In the genomic region with DNA sequence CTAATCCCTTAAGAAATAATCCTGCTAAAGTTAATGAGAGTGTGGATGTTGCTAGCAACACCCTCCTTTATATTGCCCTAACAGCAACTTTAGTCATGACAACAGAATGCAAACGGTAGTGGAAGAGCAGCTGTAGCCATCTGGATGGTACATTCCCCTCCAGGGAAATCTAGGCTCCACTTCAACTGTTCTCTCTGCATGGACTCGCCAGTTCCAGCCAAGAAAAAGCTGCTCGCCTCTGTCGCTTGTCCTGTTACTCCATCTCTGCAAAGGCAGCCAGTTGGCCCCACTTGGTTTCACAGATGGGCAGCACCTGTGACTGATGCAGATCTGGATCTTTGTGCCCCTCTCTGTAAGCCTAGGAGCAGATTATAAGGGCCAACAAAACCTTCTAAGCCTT, we compare ENCODE assay signal across 19 mouse cellular contexts. TPM values are rescaled to one million over a fixed set of nuclear protein-coding genes. Genes with fewer than 3 reads are reported as not detected.
A peak's percentile ranks its signal among the peaks of the same experiment; 100 is the strongest.
DNase-seq lines count a peak whose midpoint lies in the region; ATAC-seq and TF ChIP-seq lines count a peak whose summit lies in the region.
"Had no signal": no experiment of that assay in that cellular context is flagged by ENCODE, and none has a peak within 500 bp of the region (broad histone marks: within the 10 kb centered on the region; RNA-seq: fewer than 3 reads in every experiment).

No protein-coding gene starts in this region.

- intact Hi-C loops in heart, postnatal 25 days (cut with DNase I) = no loop called here
- intact Hi-C loops in heart, postnatal 36 days (cut with DNase I) = no loop called here

- H3K9me3 ChIP-seq in liver, postnatal 0 days (ENCODE audit: low read length) = no peaks in the 10 kb centered on the region
- H3K9me3 ChIP-seq: limb, embryonic 12.5 days; neural tube, embryonic 12.5 days; stomach, embryonic 15.5 days had no signal

- WGBS in lung, adult 2 months = 63% methylated on average over 4 of the region's 4 CpGs
- 51% methylated on average over 4 of the region's 4 CpGs for WGBS in liver, postnatal 0 days (ENCODE audit: insufficient replicate concordance)

- no peak for ATAC-seq in liver, postnatal 0 days
- ATAC-seq: activated CD4-positive, CD25-positive, alpha-beta regulatory T cell, adult 4 months had no signal

- no peak for TF ChIP-seq POLR2A in lung, adult 2 months (IDR thresholded peaks at IDR 0.05; ENCODE audit: borderline replicate concordance, extremely low read depth, low read depth, low read length)

- H3K4me2 ChIP-seq in liver, postnatal 0 days (ENCODE audit: low read depth, low read length) = no peak overlapping the region
- H3K4me2 ChIP-seq: limb, embryonic 12.5 days; neural tube, embryonic 12.5 days; stomach, embryonic 15.5 days had no signal

- no peaks in the 10 kb centered on the region for H3K36me3 ChIP-seq in liver, postnatal 0 days (replicated peaks; ENCODE audit: insufficient read depth, low read length)
- H3K36me3 ChIP-seq: limb, embryonic 12.5 days; neural tube, embryonic 12.5 days; stomach, embryonic 15.5 days had no signal

- TF ChIP-seq EP300 in liver, postnatal 0 days (IDR thresholded peaks at IDR 0.05; ENCODE audit: low read depth) = no peak

- no peaks in the 10 kb centered on the region for H3K4me1 ChIP-seq in lung, adult 2 months (ENCODE audit: control insufficient read depth, insufficient read depth, low read length)
- no peaks in the 10 kb centered on the region for H3K4me1 ChIP-seq in liver, postnatal 0 days (ENCODE audit: insufficient read depth)
- H3K4me1 ChIP-seq: limb, embryonic 12.5 days; neural tube, embryonic 12.5 days; stomach, embryonic 15.5 days had no signal

- H3K27me3 ChIP-seq in liver, postnatal 0 days (ENCODE audit: insufficient read depth, low read length) = no peaks in the 10 kb centered on the region
- H3K27me3 ChIP-seq: neural tube, embryonic 12.5 days; stomach, embryonic 15.5 days had no signal

- DNase-seq in heart, adult 8-10 months (ENCODE audit: low spot score) = peak; percentile 9
- DNase-seq in heart, postnatal 25 days (ENCODE audit: low spot score) = no peak
- peak; percentile 3 to 4 for DNase-seq in lung, adult 18-20 months
- DNase-seq in lung, adult 2 months = no peak
- DNase-seq in heart, postnatal 36 days = peak; percentile 2 to 5
- DNase-seq in lung, postnatal 14 days = peak; percentile 4
- no peak for DNase-seq in liver, postnatal 0 days
- DNase-seq: cerebellum, adult 2 months; layer of hippocampus, postnatal 36 days; midbrain, embryonic 14.5 days; thymus, postnatal 25 days had no signal

- no peak overlapping the region for H3K9ac ChIP-seq in liver, postnatal 0 days (replicated peaks)
- H3K9ac ChIP-seq: limb, embryonic 12.5 days; neural tube, embryonic 12.5 days; stomach, embryonic 15.5 days had no signal

- no peak overlapping the region for H3K4me3 ChIP-seq in lung, adult 2 months (replicated peaks; ENCODE audit: extremely low read depth, low read depth, low read length)
- H3K4me3 ChIP-seq in liver, postnatal 0 days (ENCODE audit: low read depth, low read length) = no peak overlapping the region
- H3K4me3 ChIP-seq: limb, embryonic 12.5 days; neural tube, embryonic 12.5 days; stomach, embryonic 15.5 days had no signal

- TF ChIP-seq CTCF in lung, adult 2 months (IDR thresholded peaks at IDR 0.05; ENCODE audit: insufficient read depth, low read length) = no peak
- TF ChIP-seq CTCF in liver, postnatal 0 days (IDR thresholded peaks at IDR 0.05; ENCODE audit: low read depth) = no peak

- H3K27ac ChIP-seq in liver, postnatal 0 days (ENCODE audit: low read depth) = no peak overlapping the region
- H3K27ac ChIP-seq: limb, embryonic 12.5 days; neural tube, embryonic 12.5 days; stomach, embryonic 15.5 days had no signal

RNA-seq across cellular contexts. Expression of a gene that starts 45.0 kb away (rescaled TPM):
- not detected for total RNA-seq in heart, adult 8-10 months (2022)
- total RNA-seq in heart, postnatal 25 days (2021) = not detected
- not detected in 2 replicates for polyA plus RNA-seq in lung, adult 2 months (2012; rRNA removed)
- not detected for total RNA-seq in heart, postnatal 36 days (2021)
- not detected in 2 replicates for polyA plus RNA-seq in liver, postnatal 0 days (2015; fragmentation: Nextera tagmentation; extraction: Ambion mirVana)
- total RNA-seq: layer of hippocampus, postnatal 36 days had no signal
- polyA plus RNA-seq: activated CD4-positive, CD25-positive, alpha-beta regulatory T cell, adult 4 months; cerebellum, adult 2 months; gonadal fat pad, adult 2 months; kidney, embryonic 16.5 days; limb, embryonic 12.5 days; liver, embryonic 16.5 days; midbrain, embryonic 14.5 days; neural tube, embryonic 12.5 days; small intestine, adult 2 months; stomach, embryonic 15.5 days had no signal

RNA-seq across cellular contexts. Expression of a gene that starts 48.0 kb away (rescaled TPM):
- not detected for total RNA-seq in heart, adult 8-10 months (2022)
- not detected for total RNA-seq in heart, postnatal 25 days (2021)
- not detected in 2 replicates for polyA plus RNA-seq in lung, adult 2 months (2012; rRNA removed)
- not detected for total RNA-seq in heart, postnatal 36 days (2021)
- 0.64 and 0.78 TPM in 2 replicates for polyA plus RNA-seq in liver, postnatal 0 days (2015; fragmentation: Nextera tagmentation; extraction: Ambion mirVana)
- total RNA-seq: layer of hippocampus, postnatal 36 days had no signal
- polyA plus RNA-seq: activated CD4-positive, CD25-positive, alpha-beta regulatory T cell, adult 4 months; cerebellum, adult 2 months; gonadal fat pad, adult 2 months; kidney, embryonic 16.5 days; limb, embryonic 12.5 days; liver, embryonic 16.5 days; midbrain, embryonic 14.5 days; neural tube, embryonic 12.5 days; small intestine, adult 2 months; stomach, embryonic 15.5 days had no signal

RNA-seq across cellular contexts. Expression of a gene that starts 49.0 kb away (rescaled TPM):
- total RNA-seq in heart, adult 8-10 months (2022) = not detected
- total RNA-seq in heart, postnatal 25 days (2021) = not detected
- polyA plus RNA-seq in lung, adult 2 months (2012; rRNA removed) = 0.15 TPM in 2 replicates
- total RNA-seq in heart, postnatal 36 days (2021) = not detected
- 118 and 119 TPM in 2 replicates for polyA plus RNA-seq in liver, postnatal 0 days (2015; fragmentation: Nextera tagmentation; extraction: Ambion mirVana)
- total RNA-seq: layer of hippocampus, postnatal 36 days had no signal
- polyA plus RNA-seq: activated CD4-positive, CD25-positive, alpha-beta regulatory T cell, adult 4 months; cerebellum, adult 2 months; kidney, embryonic 16.5 days; limb, embryonic 12.5 days; midbrain, embryonic 14.5 days; neural tube, embryonic 12.5 days; small intestine, adult 2 months had no signal

Comparison
In these comparisons a context has a peak if more than half of its experiments do, and no peak if none do; other contexts are left out.
1. DNase-seq: peak in heart, adult 8-10 months (single experiment), lung, adult 18-20 months (2 of 2), heart, postnatal 36 days (2 of 2) and lung, postnatal 14 days (single experiment); none in heart, postnatal 25 days (single experiment), lung, adult 2 months (single experiment) and liver, postnatal 0 days (single experiment).